In genomic region chr13:97747037-97747860, GRCm38 (mm10) we compare ENCODE assay signal across 8 mouse cellular contexts. TPM values are rescaled to one million over a fixed set of nuclear protein-coding genes. Genes with fewer than 3 reads are reported as not detected.
DNase-seq lines count a peak whose midpoint lies in the region; ATAC-seq and TF ChIP-seq lines count a peak whose summit lies in the region.
"Had no signal": no experiment of that assay in that cellular context is flagged by ENCODE, and none has a peak within 500 bp of the region (broad histone marks: within the 10 kb centered on the region; RNA-seq: fewer than 3 reads in every experiment).

No protein-coding gene starts in this region.

- H3K4me2 ChIP-seq in midbrain, embryonic 12.5 days (replicated peaks), result peak overlapping the region; percentile 42

- H3K36me3 ChIP-seq in midbrain, embryonic 12.5 days, result no peaks in the 10 kb centered on the region
- H3K36me3 ChIP-seq: G1E had no signal

- H3K9ac ChIP-seq in midbrain, embryonic 12.5 days (replicated peaks), result no peak overlapping the region

- H3K4me1 ChIP-seq in midbrain, embryonic 12.5 days, result peaks cover 47% of the 10 kb centered on the region

- no peaks in the 10 kb centered on the region; the same call in 1 of the 2 replicates for H3K27me3 ChIP-seq in midbrain, embryonic 12.5 days

- peak overlapping the region; percentile 84 for H3K27ac ChIP-seq in midbrain, embryonic 12.5 days (replicated peaks)

- peak; percentile 86 for ATAC-seq in midbrain, embryonic 12.5 days (ENCODE audit: low FRiP score, low read depth)
- ATAC-seq in cerebellum, adult (ENCODE audit: insufficient number of reproducible peaks, low FRiP score, low TSS enrichment), result no peak

- peak overlapping the region; percentile 18 for H3K4me3 ChIP-seq in midbrain, embryonic 12.5 days

- TF ChIP-seq POLR2A in brain, embryonic 14.5 days (IDR thresholded peaks at IDR 0.05; ENCODE audit: borderline replicate concordance, extremely low read depth, insufficient read depth, insufficient read length, poor library complexity, severe bottlenecking), result no peak

- WGBS in midbrain, embryonic 12.5 days, result 13% methylated on average over 20 of the region's 20 CpGs

- TF ChIP-seq CTCF in brain, embryonic 14.5 days (IDR thresholded peaks at IDR 0.05; ENCODE audit: borderline replicate concordance, extremely low read depth, insufficient read depth, insufficient read length), result no peak

- H3K9me3 ChIP-seq in midbrain, embryonic 12.5 days, result no peaks in the 10 kb centered on the region
- H3K9me3 ChIP-seq: G1E had no signal

- peak; percentile 12 for DNase-seq in ES-CJ7 (ENCODE audit: low read depth, low spot score)
- peak; percentile 95 for DNase-seq in brain, embryonic 14.5 days (ENCODE audit: low read depth)
- peak; percentile 3 for DNase-seq in forelimb bud, embryonic 11.5 days (ENCODE audit: low read depth, low spot score)
- no peak for DNase-seq in heart, postnatal 14 days
- no peak for DNase-seq in frontal cortex, postnatal 10 days (ENCODE audit: low spot score in 2 of 2)

- intact Hi-C loops in heart, postnatal 14 days (cut with DNase I), result no loop called here

RNA-seq across cellular contexts. Expression of gene Gm10260, which starts 13.2 kb away (rescaled TPM):
- 2.2 and 4.8 TPM in 2 replicates for polyA plus RNA-seq in brain, embryonic 14.5 days (2012; rRNA removed)
- polyA plus RNA-seq in midbrain, embryonic 12.5 days (2016; fragmentation: Nextera tagmentation; extraction: Ambion mirVana), result 2.1 and 2.6 TPM in 2 replicates
- 100 to 1,000 TPM; 102 to 115 TPM for total RNA-seq in heart, postnatal 14 days (2021)

Comparison
In these comparisons a context has a peak if more than half of its experiments do, and no peak if none do; other contexts are left out.
1. DNase-seq: peak in ES-CJ7 (single experiment), brain, embryonic 14.5 days (single experiment) and forelimb bud, embryonic 11.5 days (single experiment); none in heart, postnatal 14 days (0 of 2) and frontal cortex, postnatal 10 days (0 of 2).